Mouse (Mus musculus) olfactory bulb, adult 2 months (tissue): Measurements from ENCODE around the gene Arid3b.

Experiments used
- CTCF ChIP-seq: fragments of 200-500 bp; IDR thresholded peaks from 2 replicates; pipeline ENCODE4 v1.5.1; 2012; ENCODE audit warnings: low read depth, mild to moderate bottlenecking, low read length, moderate library complexity; ENCODE audit not compliant: insufficient read depth
- POLR2A ChIP-seq: fragments of 200-500 bp; IDR thresholded peaks from 2 replicates; pipeline ENCODE4 v1.6.1; 2012; ENCODE audit warnings: mild to moderate bottlenecking, low read depth, low read length, moderate library complexity; ENCODE audit not compliant: insufficient read depth

- TF ChIP-seq CTCF (no peak), POLR2A (no peak)
Observed at GRCm38 (mm10) chr9:57757578-57757977, 79.0 kb downstream of the Arid3b start.
